Mouse (Mus musculus) heart, postnatal 0 days (tissue): ENCODE results near the gene Stk24.

Experiments used
- CTCF ChIP-seq: IDR thresholded peaks from 2 replicates; pipeline ENCODE4 v1.5.1; 2016; ENCODE audit warnings: antibody characterized with exemption, control low read depth, low read depth
- EP300 ChIP-seq: IDR thresholded peaks from 2 replicates; pipeline ENCODE4 v1.6.1; 2016; ENCODE audit warnings: antibody characterized with exemption, low read depth

DNA sequence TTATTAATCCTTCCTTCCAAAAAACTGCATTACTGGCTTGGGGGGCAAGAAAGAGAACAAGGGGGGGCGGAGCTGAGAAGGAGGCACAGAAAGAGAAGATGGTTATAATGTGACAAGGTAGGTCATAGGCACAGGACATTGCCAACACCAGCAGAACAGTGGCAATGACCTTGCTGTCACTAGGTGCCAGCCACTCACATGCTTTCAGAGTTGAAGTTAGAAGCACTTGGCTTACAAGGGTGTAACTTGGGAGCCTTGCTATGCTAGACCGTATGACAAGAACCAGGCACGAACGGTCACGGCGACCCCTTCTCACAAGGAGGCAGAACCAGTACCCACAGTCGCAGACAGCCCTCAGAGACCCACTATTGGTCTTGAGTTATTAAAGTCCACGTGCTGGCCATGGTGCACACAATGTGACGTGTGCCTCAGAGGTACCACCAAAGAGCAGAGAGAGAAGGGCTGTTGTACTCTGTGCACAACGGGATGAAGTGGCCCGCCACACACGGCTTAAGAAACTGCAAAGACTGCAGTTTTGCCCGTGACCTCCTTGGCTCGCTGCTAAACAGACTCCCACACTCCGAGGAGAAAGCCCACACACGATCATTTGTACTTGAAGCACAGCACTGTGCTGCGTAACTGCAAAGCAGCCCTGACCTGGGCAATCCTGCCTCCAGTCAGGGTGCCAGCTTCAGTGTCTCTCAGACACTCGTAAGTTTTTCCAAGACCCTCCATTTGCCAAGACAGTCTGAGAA lies 40.8 kb downstream of the Stk24 start:
- TF ChIP-seq CTCF (no peak), EP300 (no peak)
